Mouse (Mus musculus) CH12.LX (cell line): Measurements from ENCODE around the gene Ercc5. TPM values are rescaled to one million over a fixed set of nuclear protein-coding genes. Genes with fewer than 3 reads are reported as not detected.

Experiments
- DNase-seq: peaks from one replicate; pipeline ENCODE4 v3.0.0-alpha.2; 2013; ENCODE audit errors: extremely low read depth
- H3K27ac ChIP-seq: 2 replicates; pipeline ENCODE4 v1.5.1; 2012; ENCODE audit warnings: low read depth, mild to moderate bottlenecking, control low read depth, moderate library complexity; ENCODE audit not compliant: insufficient read depth
- H3K27me3 ChIP-seq: replicated peaks from 2 replicates; pipeline ENCODE3; 2012; ENCODE audit warnings: inconsistent platforms
- H3K36me3 ChIP-seq, 2 experiments: replicated peaks in 1 of 2; 2 replicates each; pipeline versions ENCODE3 to v1.6.1; 2012; ENCODE audit warnings: inconsistent platforms in 1 of 2, low read length in 1 of 2, mild to moderate bottlenecking in 1 of 2, mixed read lengths in 1 of 2, moderate library complexity in 1 of 2; ENCODE audit not compliant: control insufficient read depth in 1 of 2, insufficient read depth in 1 of 2
- H3K4me1 ChIP-seq, 2 experiments: 2 replicates each; pipeline ENCODE4 v1.6.1; 2012; ENCODE audit warnings: inconsistent platforms in 1 of 2, moderate library complexity in 1 of 2; ENCODE audit not compliant: insufficient read depth in 2 of 2, control insufficient read depth in 1 of 2
- H3K4me2 ChIP-seq: 2 replicates; pipeline ENCODE4 v1.6.1; 2012; ENCODE audit warnings: low read depth, mild to moderate bottlenecking, control low read depth; ENCODE audit not compliant: poor library complexity, insufficient read depth, severe bottlenecking
- H3K4me3 ChIP-seq, 3 experiments: fragments of 150-350 bp in 1 of 3; sonication (generic) in 1 of 3; replicated peaks in 1 of 3; 2 replicates each; pipeline versions ENCODE3 to v1.5.1; 2011 to 2012; ENCODE audit warnings: low read depth in 2 of 3, low read length in 2 of 3, mild to moderate bottlenecking in 2 of 3, moderate library complexity in 2 of 3, control low read depth in 1 of 3, improper control_type of control experiment in 1 of 3, inconsistent platforms in 1 of 3, mixed read lengths in 1 of 3; ENCODE audit not compliant: poor library complexity in 1 of 3
- H3K79me2 ChIP-seq: replicated peaks from 2 replicates; pipeline ENCODE4 v1.6.1; 2012; ENCODE audit warnings: mild to moderate bottlenecking, moderate library complexity; ENCODE audit not compliant: control insufficient read depth, poor library complexity, insufficient read depth, severe bottlenecking; ENCODE audit errors: extremely low read depth
- H3K9ac ChIP-seq: 2 replicates; pipeline ENCODE4 v1.6.1; 2012; ENCODE audit warnings: low read depth, mild to moderate bottlenecking, control low read depth, moderate library complexity; ENCODE audit not compliant: insufficient read depth
- H3K9me3 ChIP-seq: replicated peaks from 2 replicates; pipeline ENCODE3; 2012; ENCODE audit warnings: low read length, inconsistent platforms, mixed read lengths
- CTCF ChIP-seq, 2 experiments: IDR thresholded peaks in 1 of 2; conservative IDR thresholded peaks in 1 of 2; 2 replicates each; pipeline ENCODE4 v1.5.1; 2011 to 2012; ENCODE audit warnings: low read depth in 2 of 2, low read length in 2 of 2, improper control_type of control experiment in 1 of 2, inconsistent platforms in 1 of 2, mild to moderate bottlenecking in 1 of 2, moderate library complexity in 1 of 2
- GABPA ChIP-seq: IDR thresholded peaks from 2 replicates; pipeline ENCODE4 v1.6.1; 2012; ENCODE audit warnings: low read depth, low read length, improper control_type of control experiment, inconsistent platforms; ENCODE audit not compliant: insufficient replicate concordance
- HCFC1 ChIP-seq: IDR thresholded peaks from 2 replicates; pipeline ENCODE4 v1.6.1; 2012; ENCODE audit warnings: low read depth, mild to moderate bottlenecking, inconsistent platforms, low read length, improper control_type of control experiment
- IRF4 ChIP-seq: IDR thresholded peaks from 2 replicates; pipeline ENCODE4 v1.6.1; 2014; ENCODE audit warnings: low read depth, mild to moderate bottlenecking, inconsistent platforms, low read length, improper control_type of control experiment
- JUND ChIP-seq: conservative IDR thresholded peaks from 2 replicates; pipeline ENCODE4 v1.6.1; 2011; ENCODE audit warnings: low read depth, low read length, improper control_type of control experiment
- MAZ ChIP-seq: IDR thresholded peaks from 2 replicates; pipeline ENCODE4 v1.6.1; 2012; ENCODE audit warnings: low read depth, mild to moderate bottlenecking, inconsistent platforms, low read length, improper control_type of control experiment, moderate library complexity
- MXI1 ChIP-seq: IDR thresholded peaks from 2 replicates; pipeline ENCODE4 v1.6.1; 2011; ENCODE audit warnings: mild to moderate bottlenecking, low read depth, low read length, improper control_type of control experiment
- MYC ChIP-seq: IDR thresholded peaks from 2 replicates; pipeline ENCODE4 v1.6.1; 2011; ENCODE audit warnings: low read depth, mild to moderate bottlenecking, improper control_type of control experiment, low read length
- TCF12 ChIP-seq: IDR thresholded peaks from 2 replicates; pipeline ENCODE4 v1.6.1; 2014; ENCODE audit warnings: low read depth, mild to moderate bottlenecking, inconsistent platforms, low read length, improper control_type of control experiment
- UBTF ChIP-seq: IDR thresholded peaks from 2 replicates; pipeline ENCODE4 v1.6.1; 2012; ENCODE audit warnings: low read depth, mild to moderate bottlenecking, inconsistent platforms, low read length, improper control_type of control experiment, moderate library complexity
- USF2 ChIP-seq: conservative IDR thresholded peaks from 2 replicates; pipeline ENCODE4 v1.6.1; 2011; ENCODE audit warnings: low read depth, low read length, improper control_type of control experiment
- ZC3H11A ChIP-seq: IDR thresholded peaks from 2 replicates; pipeline ENCODE4 v1.6.1; 2012; ENCODE audit warnings: low read depth, mild to moderate bottlenecking, inconsistent platforms, low read length, improper control_type of control experiment
- ZKSCAN1 ChIP-seq: IDR thresholded peaks from 2 replicates; pipeline ENCODE4 v1.6.1; 2012; ENCODE audit warnings: low read depth, inconsistent platforms, low read length, improper control_type of control experiment, borderline replicate concordance
- ZNF384 ChIP-seq: IDR thresholded peaks from 2 replicates; pipeline ENCODE4 v1.6.1; 2012; ENCODE audit warnings: low read depth, low read length, improper control_type of control experiment, inconsistent platforms
- dilution Hi-C: fragments of 300-500 bp; cut with MboI; formaldehyde crosslinking; loops from 2 replicates; pipeline ENCODE4 v1.14.3; 2020; ENCODE audit warnings: low sequenced_read_pairs; ENCODE audit not compliant: extremely low pct_unique_long_range_greater_than_20kb, extremely low pct_ligation_motif_present
- in situ Hi-C: fragments of 300-500 bp; cut with MboI; formaldehyde crosslinking; loops from 3 replicates; pipeline ENCODE4 v1.14.3; 2019; ENCODE audit warnings: low sequenced_read_pairs, low pct_ligation_motif_present, low pct_unique_long_range_greater_than_20kb, mixed read lengths
- polyA plus RNA-seq: library from polyadenylated mRNA; unstranded; fragments of >175 nt; gene quantifications from 2 replicates; pipeline ENCODE4 v1.2.1, GENCODE M21; 2012; ENCODE audit warnings: low read depth; ENCODE audit not compliant: insufficient read length
- total RNA-seq, 2 experiments: library from RNA; depleted of rRNA; stranded (reverse); fragments of 300-350 nt in 1 of 2; fragments of >200 nt in 1 of 2; gene quantifications; 2 replicates each; pipeline ENCODE4 v1.2.3; 2012 to 2014

Gene Ercc5
- total and polyA plus RNA-seq, 3 experiments = 7.1 to 11.7 (median 8.2) TPM

DNA sequence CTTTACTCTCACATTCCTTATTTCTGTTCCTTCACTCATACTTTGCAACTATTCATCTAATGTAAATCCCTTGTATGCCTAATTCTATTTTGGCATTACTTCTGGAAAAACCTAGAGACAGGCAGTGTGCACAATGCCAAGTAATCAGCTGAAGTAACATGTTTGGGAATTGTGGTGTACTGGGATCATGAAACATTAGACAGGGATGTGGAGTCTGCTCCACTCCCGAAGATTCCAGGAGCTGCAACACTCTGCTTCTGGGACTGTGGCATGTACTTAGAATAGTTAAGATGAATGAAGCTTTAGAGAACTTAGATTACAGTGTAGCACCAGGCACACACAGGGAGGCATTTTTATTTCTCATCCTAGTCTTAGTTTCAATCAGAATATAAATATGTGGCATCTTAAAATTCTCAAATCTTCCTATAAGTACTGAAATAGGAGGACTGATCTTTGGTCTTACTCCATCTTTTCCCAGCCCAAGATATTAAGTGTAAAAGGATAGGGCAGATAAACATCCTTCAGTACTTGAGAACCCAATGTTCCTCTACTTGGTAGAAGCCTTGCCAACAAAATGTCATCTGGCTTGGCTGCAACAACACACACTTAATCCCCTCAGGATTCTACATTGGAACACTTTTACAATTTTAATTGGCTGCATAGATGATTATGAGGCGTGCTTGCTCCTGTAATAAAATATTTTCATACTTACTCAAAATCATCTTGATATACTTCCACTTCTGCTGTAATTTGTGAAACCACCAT lies 69.0 kb downstream of the Ercc5 start:
- no peak overlapping the region for H3K27ac ChIP-seq
- no peak overlapping the region for H3K9ac ChIP-seq
- no peak for DNase-seq
- no peaks in the 10 kb centered on the region for H3K4me1 ChIP-seq
- no peak overlapping the region for H3K4me2 ChIP-seq
- dilution Hi-C loops = no loop called here
- H3K27me3 ChIP-seq = no peaks in the 10 kb centered on the region
- H3K36me3 ChIP-seq = no peaks in the 10 kb centered on the region
- no peaks in the 10 kb centered on the region for H3K9me3 ChIP-seq
- no peaks in the 10 kb centered on the region for H3K79me2 ChIP-seq
- H3K4me3 ChIP-seq = no peak overlapping the region
- TF ChIP-seq USF2 = no peak
- no peak for TF ChIP-seq MXI1
- TF ChIP-seq MAZ = no peak
- no peak for TF ChIP-seq ZKSCAN1
- TF ChIP-seq TCF12 = no peak
- TF ChIP-seq UBTF = no peak
- no peak for TF ChIP-seq JUND
- no peak for TF ChIP-seq MYC
- TF ChIP-seq ZNF384 = no peak
- in situ Hi-C loops = no loop called here

DNA sequence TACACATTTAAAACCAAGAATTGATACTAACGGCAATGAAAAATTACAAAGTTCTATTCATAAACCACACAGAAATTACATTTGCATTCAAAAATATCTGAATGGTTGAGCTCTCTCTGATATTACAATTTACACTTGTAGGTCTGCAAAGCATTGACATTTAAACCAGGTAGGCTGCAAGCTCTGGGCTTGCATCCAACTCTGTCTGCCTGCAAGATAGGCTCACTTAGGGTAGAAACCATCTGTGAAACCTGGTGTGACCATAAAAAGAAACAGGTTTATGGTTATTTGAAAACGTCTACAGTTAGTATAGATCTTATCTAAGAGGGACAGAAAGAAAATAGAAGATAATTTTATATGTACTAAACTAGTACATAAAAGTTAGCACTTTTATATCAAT lies 69.6 kb downstream of the Ercc5 start:
- dilution Hi-C loops = no loop called here
- DNase-seq = no peak
- in situ Hi-C loops = no loop called here
- Histone ChIP-seq H3K79me2 (no peaks in the 10 kb centered on the region), H3K36me3 (no peaks in the 10 kb centered on the region), H3K4me1 (no peaks in the 10 kb centered on the region), H3K27me3 (no peaks in the 10 kb centered on the region), H3K4me2 (no peak overlapping the region), H3K9me3 (no peaks in the 10 kb centered on the region), H3K9ac (no peak overlapping the region), H3K4me3 (no peak overlapping the region), H3K27ac (no peak overlapping the region)
- TF ChIP-seq HCFC1 = no peak
- no peak for TF ChIP-seq ZC3H11A
- no peak for TF ChIP-seq IRF4
- no peak for TF ChIP-seq JUND
- no peak for TF ChIP-seq ZKSCAN1
- no peak for TF ChIP-seq USF2
- TF ChIP-seq GABPA = no peak
- no peak for TF ChIP-seq CTCF (conservative IDR thresholded peaks at IDR 0.05 in 1 of 2, IDR thresholded peaks at IDR 0.05 in 1 of 2; ENCODE audit: low read depth in 2 of 2, low read length in 2 of 2)
